Comparison of ENCODE assay signal across 23 mouse cellular contexts in the genomic region with DNA sequence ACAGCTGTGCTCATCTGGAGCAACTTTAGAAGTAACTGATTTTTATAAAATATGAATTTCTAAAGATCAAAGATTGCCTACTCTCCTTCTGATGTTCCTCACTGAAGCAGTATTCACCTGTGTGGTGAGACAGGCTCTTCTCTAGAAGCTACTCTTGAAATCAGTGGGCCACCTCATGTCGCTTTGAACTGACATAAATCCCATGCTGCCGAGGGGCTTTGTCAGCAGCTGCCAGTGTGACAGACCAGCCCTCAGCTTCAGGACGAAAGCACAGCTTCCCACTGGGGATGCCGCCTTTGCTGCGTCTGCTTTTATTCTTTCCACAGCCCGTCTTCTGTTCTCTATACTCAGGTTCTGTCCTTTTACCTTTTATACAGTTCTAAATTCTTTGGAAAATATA.
DNase-seq lines count a peak whose midpoint lies in the region; ATAC-seq and TF ChIP-seq lines count a peak whose summit lies in the region.
"Had no signal": no experiment of that assay in that cellular context is flagged by ENCODE, and none has a peak within 500 bp of the region (broad histone marks: within the 10 kb centered on the region; RNA-seq: fewer than 3 reads in every experiment).

No protein-coding gene starts in this region.

- H3K9me3 ChIP-seq in forebrain, embryonic 14.5 days (replicated peaks; ENCODE audit: control insufficient read depth, low read length), result no peaks in the 10 kb centered on the region
- H3K9me3 ChIP-seq in forebrain, embryonic 10.5 days, result no peaks in the 10 kb centered on the region
- no peaks in the 10 kb centered on the region for H3K9me3 ChIP-seq in hindbrain, embryonic 14.5 days (ENCODE audit: control insufficient read depth, low read length)
- H3K9me3 ChIP-seq in hindbrain, postnatal 0 days (ENCODE audit: low read length), result no peaks in the 10 kb centered on the region
- no peaks in the 10 kb centered on the region for H3K9me3 ChIP-seq in midbrain, embryonic 12.5 days
- no peaks in the 10 kb centered on the region for H3K9me3 ChIP-seq in midbrain, postnatal 0 days (ENCODE audit: low read length)
- H3K9me3 ChIP-seq: embryonic facial prominence, embryonic 13.5 days; heart, embryonic 13.5 days had no signal

- no peak for TF ChIP-seq CTCF in hindbrain, postnatal 0 days (IDR thresholded peaks at IDR 0.05; ENCODE audit: low read depth)
- no peak for TF ChIP-seq CTCF in midbrain, postnatal 0 days (IDR thresholded peaks at IDR 0.05)

- DNase-seq in forebrain, embryonic 14.5 days (ENCODE audit: low spot score), result peak; percentile 50
- no peak for DNase-seq in forebrain, embryonic 10.5 days (ENCODE audit: extremely low spot score, low spot score)
- no peak for DNase-seq in hindbrain, embryonic 14.5 days (ENCODE audit: low spot score)
- DNase-seq in hindbrain, postnatal 0 days (ENCODE audit: low spot score), result no peak
- no peak for DNase-seq in midbrain, postnatal 0 days (ENCODE audit: low spot score)
- DNase-seq in B cell, adult 2 months, result no peak
- DNase-seq: adrenal gland, postnatal 10 days; cerebellum, adult 11 months; cerebellum, adult 9-11 months; gastrocnemius, postnatal 10 days; heart, postnatal 10 days; kidney, adult 11 months; kidney, postnatal 14 days; liver; lung, embryonic 14.5 days; right cerebral cortex, adult 18-20 months; spleen, adult 18-20 months; thymus, postnatal 25 days had no signal

- no peaks in the 10 kb centered on the region for H3K27me3 ChIP-seq in forebrain, embryonic 14.5 days (replicated peaks; ENCODE audit: control insufficient read depth, insufficient read depth, low read length)
- H3K27me3 ChIP-seq in forebrain, embryonic 10.5 days (ENCODE audit: poor library complexity, severe bottlenecking), result no peaks in the 10 kb centered on the region
- no peaks in the 10 kb centered on the region for H3K27me3 ChIP-seq in hindbrain, embryonic 14.5 days (ENCODE audit: control insufficient read depth, insufficient read depth, low read length)
- no peaks in the 10 kb centered on the region for H3K27me3 ChIP-seq in hindbrain, postnatal 0 days (ENCODE audit: insufficient read depth, low read length)
- H3K27me3 ChIP-seq in midbrain, embryonic 12.5 days, result no peaks in the 10 kb centered on the region
- no peaks in the 10 kb centered on the region for H3K27me3 ChIP-seq in midbrain, postnatal 0 days (ENCODE audit: insufficient read depth, low read length)
- H3K27me3 ChIP-seq: embryonic facial prominence, embryonic 13.5 days; heart, embryonic 13.5 days had no signal

- no peak overlapping the region for H3K9ac ChIP-seq in forebrain, embryonic 14.5 days (ENCODE audit: low read length)
- H3K9ac ChIP-seq in hindbrain, embryonic 14.5 days, result no peak overlapping the region
- H3K9ac ChIP-seq in hindbrain, postnatal 0 days (replicated peaks; ENCODE audit: low read length), result no peak overlapping the region
- H3K9ac ChIP-seq in midbrain, embryonic 12.5 days (replicated peaks), result no peak overlapping the region
- no peak overlapping the region for H3K9ac ChIP-seq in midbrain, postnatal 0 days (replicated peaks; ENCODE audit: low read length, poor library complexity, severe bottlenecking)
- H3K9ac ChIP-seq: embryonic facial prominence, embryonic 13.5 days; heart, embryonic 13.5 days; liver, embryonic 14.5 days; lung, embryonic 14.5 days had no signal

- no peaks in the 10 kb centered on the region for H3K4me1 ChIP-seq in forebrain, embryonic 14.5 days (ENCODE audit: control insufficient read depth, insufficient read depth, low read length)
- no peaks in the 10 kb centered on the region for H3K4me1 ChIP-seq in forebrain, embryonic 10.5 days
- peaks cover 8% of the 10 kb centered on the region; the same call in 1 of the 2 replicates for H3K4me1 ChIP-seq in hindbrain, embryonic 14.5 days (replicated peaks; ENCODE audit: control insufficient read depth, insufficient read depth, low read length)
- no peaks in the 10 kb centered on the region for H3K4me1 ChIP-seq in hindbrain, postnatal 0 days (ENCODE audit: insufficient read depth, low read length)
- peaks cover 5% of the 10 kb centered on the region; the same call in 1 of the 2 replicates for H3K4me1 ChIP-seq in midbrain, embryonic 12.5 days
- peaks cover 6% of the 10 kb centered on the region; the same call in 1 of the 2 replicates for H3K4me1 ChIP-seq in midbrain, postnatal 0 days (ENCODE audit: insufficient read depth, low read length)
- H3K4me1 ChIP-seq: embryonic facial prominence, embryonic 13.5 days had no signal

- WGBS in forebrain, embryonic 14.5 days, result 35% methylated on average over 6 of the region's 6 CpGs
- 58% methylated on average over 6 of the region's 6 CpGs for WGBS in forebrain, embryonic 10.5 days
- WGBS in hindbrain, embryonic 14.5 days, result 21% methylated on average over 6 of the region's 6 CpGs
- 27% methylated on average over 6 of the region's 6 CpGs for WGBS in hindbrain, postnatal 0 days
- whole genome bisulfite sequencing in midbrain, embryonic 12.5 days, result 19% methylated on average over 6 of the region's 6 CpGs
- WGBS in midbrain, postnatal 0 days, result 22% methylated on average over 6 of the region's 6 CpGs

- no peaks in the 10 kb centered on the region for H3K36me3 ChIP-seq in forebrain, embryonic 14.5 days (ENCODE audit: control insufficient read depth, insufficient read depth, low read length)
- no peaks in the 10 kb centered on the region for H3K36me3 ChIP-seq in forebrain, embryonic 10.5 days (replicated peaks)
- peaks cover 14% of the 10 kb centered on the region for H3K36me3 ChIP-seq in hindbrain, embryonic 14.5 days (replicated peaks; ENCODE audit: control insufficient read depth, insufficient read depth)
- no peaks in the 10 kb centered on the region for H3K36me3 ChIP-seq in hindbrain, postnatal 0 days (ENCODE audit: insufficient read depth, low read length)
- H3K36me3 ChIP-seq in midbrain, embryonic 12.5 days, result no peaks in the 10 kb centered on the region
- H3K36me3 ChIP-seq in midbrain, postnatal 0 days (ENCODE audit: insufficient read depth, low read length), result no peaks in the 10 kb centered on the region
- H3K36me3 ChIP-seq: embryonic facial prominence, embryonic 13.5 days had no signal

- peak; percentile 62 for ATAC-seq in forebrain, embryonic 14.5 days
- ATAC-seq in hindbrain, embryonic 14.5 days (ENCODE audit: low FRiP score), result no peak
- ATAC-seq in hindbrain, postnatal 0 days, result no peak
- ATAC-seq in midbrain, embryonic 12.5 days (ENCODE audit: low FRiP score, low read depth), result no peak; the same call in 1 of the 2 replicates
- peak; percentile 41; the same call in 1 of the 2 replicates for ATAC-seq in midbrain, postnatal 0 days (ENCODE audit: low FRiP score)
- ATAC-seq: Patski had no signal

- H3K4me3 ChIP-seq in forebrain, embryonic 14.5 days (ENCODE audit: low read depth, low read length), result no peak overlapping the region
- H3K4me3 ChIP-seq in forebrain, embryonic 10.5 days, result no peak overlapping the region
- no peak overlapping the region for H3K4me3 ChIP-seq in hindbrain, embryonic 14.5 days (replicated peaks; ENCODE audit: low read length)
- no peak overlapping the region for H3K4me3 ChIP-seq in hindbrain, postnatal 0 days (ENCODE audit: low read length)
- no peak overlapping the region for H3K4me3 ChIP-seq in midbrain, embryonic 12.5 days
- no peak overlapping the region for H3K4me3 ChIP-seq in midbrain, postnatal 0 days (ENCODE audit: low read depth, low read length)
- H3K4me3 ChIP-seq: embryonic facial prominence, embryonic 13.5 days; heart, embryonic 13.5 days had no signal

- H3K4me2 ChIP-seq in forebrain, embryonic 14.5 days (ENCODE audit: low read length), result no peak overlapping the region
- H3K4me2 ChIP-seq in hindbrain, embryonic 14.5 days (replicated peaks), result no peak overlapping the region
- H3K4me2 ChIP-seq in hindbrain, postnatal 0 days (ENCODE audit: low read depth, low read length), result no peak overlapping the region
- no peak overlapping the region for H3K4me2 ChIP-seq in midbrain, embryonic 12.5 days (replicated peaks)
- no peak overlapping the region for H3K4me2 ChIP-seq in midbrain, postnatal 0 days (ENCODE audit: low read depth, low read length, poor library complexity, severe bottlenecking)
- H3K4me2 ChIP-seq: embryonic facial prominence, embryonic 13.5 days; heart, embryonic 13.5 days; lung, embryonic 14.5 days had no signal

- no peak overlapping the region for H3K27ac ChIP-seq in forebrain, embryonic 14.5 days (ENCODE audit: low read depth, low read length)
- no peak overlapping the region for H3K27ac ChIP-seq in forebrain, embryonic 10.5 days
- peak overlapping the region; percentile 6 for H3K27ac ChIP-seq in hindbrain, embryonic 14.5 days
- no peak overlapping the region for H3K27ac ChIP-seq in hindbrain, postnatal 0 days
- H3K27ac ChIP-seq in midbrain, embryonic 12.5 days (replicated peaks), result peak overlapping the region; percentile 65
- H3K27ac ChIP-seq in midbrain, postnatal 0 days (ENCODE audit: low read depth, low read length), result no peak overlapping the region
- H3K27ac ChIP-seq: embryonic facial prominence, embryonic 13.5 days; heart, embryonic 13.5 days; liver, embryonic 14.5 days had no signal

Comparison
In these comparisons a context has a peak if more than half of its experiments do, and no peak if none do; other contexts are left out.
1. ATAC-seq: peak in forebrain, embryonic 14.5 days (single experiment) and midbrain, postnatal 0 days (single experiment); none in hindbrain, embryonic 14.5 days (single experiment), hindbrain, postnatal 0 days (single experiment) and midbrain, embryonic 12.5 days (single experiment).
2. H3K27ac ChIP-seq: peak in hindbrain, embryonic 14.5 days (single experiment) and midbrain, embryonic 12.5 days (single experiment); none in forebrain, embryonic 14.5 days (single experiment), forebrain, embryonic 10.5 days (single experiment), hindbrain, postnatal 0 days (single experiment) and midbrain, postnatal 0 days (single experiment).